Mouse (Mus musculus) midbrain, postnatal 0 days (tissue): ENCODE results near the gene Epha1. TPM values are rescaled to one million over a fixed set of nuclear protein-coding genes. Genes with fewer than 3 reads are reported as not detected.

Experiments
- ATAC-seq: fragments of 200-750 bp; cut with Nextera tagmentation; 2 replicates; pipeline ENCODE4 v1.8.0; 2017; ENCODE audit warnings: moderate number of reproducible peaks, mild to moderate bottlenecking, moderate TSS enrichment, moderate library complexity; ENCODE audit not compliant: low FRiP score
- DNase-seq: peaks from one replicate; pipeline ENCODE4 v3.0.0-alpha.2; 2015; ENCODE audit warnings: low spot score
- H3K27ac ChIP-seq: fragments of 300-500 bp; sonication (generic); 2 replicates; pipeline ENCODE4 v1.5.1; 2014; ENCODE audit warnings: low read depth, mild to moderate bottlenecking, low read length, mixed read lengths
- H3K27me3 ChIP-seq: fragments of 300-500 bp; sonication (generic); 2 replicates; pipeline ENCODE4 v1.6.1; 2014; ENCODE audit warnings: low read length, control low read depth, mixed read lengths; ENCODE audit not compliant: insufficient read depth
- H3K36me3 ChIP-seq: fragments of 300-500 bp; sonication (generic); 2 replicates; pipeline ENCODE4 v1.6.1; 2014; ENCODE audit warnings: low read length, control low read depth, mixed read lengths; ENCODE audit not compliant: insufficient read depth
- H3K4me1 ChIP-seq: fragments of 300-500 bp; sonication (generic); 2 replicates; pipeline ENCODE4 v1.6.1; 2014; ENCODE audit warnings: mild to moderate bottlenecking, control low read depth, antibody characterized with exemption, low read length, mixed read lengths; ENCODE audit not compliant: insufficient read depth
- H3K4me2 ChIP-seq: fragments of 300-500 bp; sonication (generic); 2 replicates; pipeline ENCODE4 v1.6.1; 2014; ENCODE audit warnings: low read depth, mild to moderate bottlenecking, low read length, mixed read lengths; ENCODE audit not compliant: poor library complexity, severe bottlenecking
- H3K4me3 ChIP-seq: fragments of 300-500 bp; sonication (generic); 2 replicates; pipeline ENCODE4 v1.5.1; 2014; ENCODE audit warnings: low read depth, mild to moderate bottlenecking, low read length, moderate library complexity
- H3K9ac ChIP-seq: fragments of 300-500 bp; sonication (generic); replicated peaks from 2 replicates; pipeline ENCODE4 v1.6.1; 2014; ENCODE audit warnings: mild to moderate bottlenecking, low read length, moderate library complexity, mixed read lengths; ENCODE audit not compliant: poor library complexity, severe bottlenecking
- H3K9me3 ChIP-seq: fragments of 300-500 bp; sonication (generic); 2 replicates; pipeline ENCODE4 v1.6.1; 2016; ENCODE audit warnings: low read length, control low read depth
- CTCF ChIP-seq: IDR thresholded peaks from 2 replicates; pipeline ENCODE4 v1.5.1; 2016; ENCODE audit warnings: antibody characterized with exemption, mild to moderate bottlenecking
- WGBS: fragments of 180-500 bp; shearing (Covaris S2); extraction: QIAGEN DNeasy Blood & Tissue Kit; methylation state at CpG from one replicate; pipeline ENCODE4 v1.1.7; 2014; 5-methylcytosine and 5-hydroxymethylcytosine counted together
- polyA plus RNA-seq: library from polyadenylated mRNA; unstranded; fragments of >200 nt; fragmentation: Nextera tagmentation; extraction: Ambion mirVana; gene quantifications from 2 replicates; pipeline ENCODE4 v1.2.1, GENCODE M21; 2015
- total RNA-seq: library from RNA; depleted of rRNA; stranded (reverse); fragments of >200 nt; gene quantifications from 2 replicates; pipeline ENCODE4 v1.2.3, GENCODE M21; 2014

Epha1 gene
- total and polyA plus RNA-seq, 2 experiments from 2014 or later, result 0.58 to 0.71 TPM

DNA sequence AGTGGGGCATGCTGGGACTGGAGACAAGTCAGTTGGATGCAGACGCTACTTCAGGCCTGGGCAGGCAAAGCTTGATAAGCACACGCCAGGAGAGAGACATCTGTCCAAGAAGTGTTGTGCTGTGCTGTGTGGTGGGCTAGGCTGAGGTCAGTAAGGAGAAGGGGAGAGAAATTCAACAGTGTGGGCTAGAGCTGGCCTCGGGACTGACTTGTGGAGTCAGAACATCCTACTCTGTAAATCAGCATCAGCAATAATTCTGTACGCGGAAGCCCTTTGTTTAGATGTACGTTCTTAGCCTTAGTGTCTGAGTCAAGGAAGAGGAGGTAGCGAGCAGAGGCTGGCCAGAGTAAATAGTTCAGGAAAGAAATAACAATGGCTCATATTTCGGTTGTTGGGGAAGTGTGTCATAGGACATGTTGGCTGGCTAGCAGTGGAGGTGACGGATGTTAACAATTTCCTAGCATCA is 8.9 kb upstream of the Epha1 start:
- Histone ChIP-seq H3K9ac (no peak overlapping the region), H3K36me3 (no peaks in the 10 kb centered on the region), H3K4me1 (no peaks in the 10 kb centered on the region), H3K27ac (no peak overlapping the region), H3K4me3 (no peak overlapping the region), H3K9me3 (no peaks in the 10 kb centered on the region), H3K4me2 (no peak overlapping the region), H3K27me3 (no peaks in the 10 kb centered on the region)
- ATAC-seq, result no peak
- 71% methylated on average over 9 of the region's 9 CpGs for WGBS
- no peak for TF ChIP-seq CTCF
- DNase-seq, result no peak

- TF ChIP-seq CTCF, result no peak
- Histone ChIP-seq H3K4me3 (no peak overlapping the region), H3K9me3 (no peaks in the 10 kb centered on the region), H3K4me1 (no peaks in the 10 kb centered on the region), H3K36me3 (no peaks in the 10 kb centered on the region), H3K9ac (no peak overlapping the region), H3K27me3 (no peaks in the 10 kb centered on the region), H3K4me2 (no peak overlapping the region), H3K27ac (no peak overlapping the region)
- ATAC-seq (no peak), DNase-seq (no peak)
- 24% methylated on average over 2 of the region's 2 CpGs for WGBS
Measured at GRCm38 (mm10) chr6:42381221-42381620, 8.2 kb upstream of the Epha1 start.

DNA sequence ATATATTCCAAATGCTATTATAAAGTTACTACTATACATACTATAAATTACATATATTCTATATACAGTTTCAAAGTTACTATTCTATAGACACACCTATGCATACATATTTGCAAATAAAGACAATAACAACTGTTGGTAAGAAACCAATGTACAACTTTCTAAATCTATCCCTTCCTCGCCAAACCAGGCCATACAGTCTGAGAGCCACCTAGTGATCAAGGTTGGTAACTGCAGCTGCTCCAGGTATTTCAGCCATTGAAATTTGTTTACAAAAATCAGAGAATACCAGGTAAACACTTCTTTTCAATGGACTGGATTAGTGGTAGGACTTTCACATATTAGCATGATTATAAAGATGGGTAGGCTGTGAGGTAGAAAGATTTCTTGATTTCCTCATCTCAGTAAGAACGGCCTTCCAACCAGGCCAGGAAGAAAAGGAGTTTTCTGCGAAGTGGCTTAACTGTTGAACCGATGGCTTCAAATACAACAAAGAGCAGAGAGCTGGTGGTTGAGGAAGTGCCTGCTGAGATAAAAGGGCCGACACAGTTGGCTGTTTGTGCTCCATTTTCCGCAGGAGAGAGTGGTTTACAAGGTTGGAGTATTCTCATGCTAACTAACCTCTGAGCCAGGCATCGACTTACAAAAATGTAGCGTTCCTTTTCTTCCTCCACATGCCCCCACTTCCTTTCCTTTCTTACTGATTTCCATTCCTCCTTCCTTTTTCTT is 7.5 kb upstream of the Epha1 start:
- ATAC-seq (no peak), DNase-seq (peak; percentile 65)
- Histone ChIP-seq H3K9me3 (no peaks in the 10 kb centered on the region), H3K4me2 (no peak overlapping the region), H3K9ac (no peak overlapping the region), H3K27ac (no peak overlapping the region), H3K27me3 (no peaks in the 10 kb centered on the region), H3K4me3 (no peak overlapping the region), H3K4me1 (no peaks in the 10 kb centered on the region), H3K36me3 (no peaks in the 10 kb centered on the region)
- 6% methylated on average over 8 of the region's 8 CpGs for WGBS
- peak; percentile 90 for TF ChIP-seq CTCF

DNA sequence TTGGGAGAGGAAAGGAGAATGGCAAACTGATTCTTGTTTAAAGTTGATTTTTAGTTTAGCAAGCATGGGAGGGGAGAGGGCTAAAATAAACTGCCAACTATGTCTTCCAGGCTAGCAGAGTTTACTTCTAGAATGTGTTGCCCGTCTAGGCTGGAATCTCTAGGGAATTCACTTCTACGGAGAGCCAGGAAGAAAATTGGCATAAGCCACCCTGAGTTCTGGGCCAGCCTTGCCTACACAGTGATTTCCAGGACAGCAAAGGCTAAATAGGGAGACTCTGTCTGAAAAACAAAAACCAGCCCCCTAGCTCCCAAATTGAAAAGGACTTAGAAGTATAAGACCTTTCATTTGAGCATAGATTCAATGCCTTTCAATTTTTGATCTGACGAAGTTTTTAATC is 6.5 kb upstream of the Epha1 start:
- Histone ChIP-seq H3K4me2 (no peak overlapping the region), H3K27ac (no peak overlapping the region), H3K4me3 (no peak overlapping the region), H3K4me1 (no peaks in the 10 kb centered on the region), H3K36me3 (no peaks in the 10 kb centered on the region), H3K9me3 (no peaks in the 10 kb centered on the region), H3K27me3 (0 out of 2 replicates have a peak, but pooled peaks cover 3% of the 10 kb centered on the region), H3K9ac (no peak overlapping the region)
- ATAC-seq, result no peak
- 40% methylated on average over 3 of the region's 3 CpGs for WGBS
- no peak for TF ChIP-seq CTCF
- DNase-seq, result no peak

DNA sequence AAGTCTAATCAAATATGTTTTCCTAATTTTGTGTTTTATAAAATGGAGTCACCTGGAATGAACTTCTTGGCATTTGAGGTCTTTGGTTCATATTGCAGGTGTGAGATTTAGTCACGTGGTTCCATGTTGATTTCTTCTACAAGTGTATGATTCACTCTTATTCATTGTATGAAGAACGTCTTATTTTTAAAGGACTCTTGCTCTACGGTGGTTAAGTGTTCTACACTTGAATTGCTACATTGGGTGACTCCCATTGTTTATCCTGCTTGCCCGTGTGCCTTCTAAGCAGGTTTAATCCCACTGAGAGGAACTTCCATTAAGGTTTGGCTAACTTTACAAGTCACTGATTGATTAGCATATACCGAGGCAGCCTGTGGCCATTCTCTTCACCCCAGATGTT is 4.2 kb upstream of the Epha1 start:
- TF ChIP-seq CTCF, result no peak
- Histone ChIP-seq H3K36me3 (no peaks in the 10 kb centered on the region), H3K4me1 (peaks cover 4% of the 10 kb centered on the region; the same call in 1 of the 2 replicates), H3K27ac (no peak overlapping the region), H3K27me3 (0 out of 2 replicates have a peak, but pooled peaks cover 4% of the 10 kb centered on the region), H3K4me2 (no peak overlapping the region), H3K9me3 (no peaks in the 10 kb centered on the region), H3K9ac (no peak overlapping the region), H3K4me3 (no peak overlapping the region)
- DNase-seq, result no peak
- WGBS, result 66% methylated on average over 5 of the region's 5 CpGs
- ATAC-seq, result no peak

- Histone ChIP-seq H3K27me3 (0 out of 2 replicates have a peak, but pooled peaks cover 4% of the 10 kb centered on the region), H3K36me3 (no peaks in the 10 kb centered on the region), H3K9me3 (no peaks in the 10 kb centered on the region), H3K4me3 (no peak overlapping the region), H3K4me2 (no peak overlapping the region), H3K9ac (no peak overlapping the region), H3K4me1 (peaks cover 4% of the 10 kb centered on the region; the same call in 1 of the 2 replicates), H3K27ac (no peak overlapping the region)
- no peak for ATAC-seq
- TF ChIP-seq CTCF, result no peak
- 67% methylated on average over 6 of the region's 6 CpGs for WGBS
- DNase-seq, result no peak
Measured at GRCm38 (mm10) chr6:42376504-42377019, 3.5 kb upstream of the Epha1 start.
